Mouse (Mus musculus) limb, embryonic 15.5 days (tissue): ENCODE measurements at regions not wholly inside any gene's neighbourhood (a gene's known extent, or its start where the extent isn't known, plus 50 kb on each side); places are given as distances from the start of the nearest gene placed in this dataset.

Source experiments
- ATAC-seq: fragments of 200-750 bp; cut with Nextera tagmentation; 2 replicates; pipeline ENCODE4 v1.8.0; 2017; ENCODE audit warnings: low read depth, moderate TSS enrichment; ENCODE audit not compliant: insufficient number of reproducible peaks, low FRiP score, low TSS enrichment
- H3K27ac ChIP-seq: fragments of 300-500 bp; sonication (generic); 2 replicates; pipeline ENCODE4 v1.5.1; 2015; ENCODE audit warnings: moderate library complexity, mild to moderate bottlenecking, inconsistent platforms
- H3K27me3 ChIP-seq: fragments of 300-500 bp; sonication (generic); 2 replicates; pipeline ENCODE4 v1.6.1; 2015; ENCODE audit warnings: inconsistent platforms
- H3K36me3 ChIP-seq: fragments of 300-500 bp; sonication (generic); 2 replicates; pipeline ENCODE4 v1.6.1; 2015; ENCODE audit warnings: inconsistent platforms
- H3K4me1 ChIP-seq: fragments of 300-500 bp; sonication (generic); 2 replicates; pipeline ENCODE4 v1.6.1; 2015; ENCODE audit warnings: inconsistent platforms
- H3K4me2 ChIP-seq: fragments of 300-500 bp; sonication (generic); 2 replicates; pipeline ENCODE4 v1.6.1; 2015; ENCODE audit warnings: mild to moderate bottlenecking, inconsistent platforms
- H3K4me3 ChIP-seq: fragments of 300-500 bp; sonication (generic); 2 replicates; pipeline ENCODE4 v1.5.1; 2015; ENCODE audit warnings: mild to moderate bottlenecking, inconsistent platforms
- H3K9ac ChIP-seq: fragments of 300-500 bp; sonication (generic); 2 replicates; pipeline ENCODE4 v1.6.1; 2015; ENCODE audit warnings: inconsistent platforms
- H3K9me3 ChIP-seq: fragments of 300-500 bp; sonication (generic); 2 replicates; pipeline ENCODE4 v1.6.1; 2016; ENCODE audit warnings: inconsistent platforms
- WGBS: fragments of 180-500 bp; shearing (Covaris S2); methylation state at CpG from one replicate; pipeline ENCODE4 v1.1.7; 2015; 5-methylcytosine and 5-hydroxymethylcytosine counted together

DNA sequence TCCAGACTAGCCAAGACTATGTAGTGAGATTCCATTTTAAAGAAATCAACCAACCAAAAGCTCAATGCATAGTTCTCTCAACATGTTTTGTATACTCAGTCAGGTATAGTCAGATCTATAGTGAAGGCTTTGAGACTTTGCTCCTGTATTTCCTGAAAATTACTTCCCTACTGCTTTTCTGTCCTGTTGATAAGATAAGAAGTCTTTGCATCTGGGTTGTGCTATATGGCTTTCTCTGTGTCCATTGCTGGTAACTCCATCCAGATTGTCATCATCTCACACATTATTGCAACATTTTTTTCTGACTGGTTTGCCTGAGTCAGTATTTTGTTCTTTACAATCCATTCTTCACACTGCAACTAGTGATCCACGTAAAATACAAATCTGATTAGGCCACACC lies 74.0 kb downstream of the Agtr2 start:
- H3K4me1 ChIP-seq = no peaks in the 10 kb centered on the region
- no peak overlapping the region for H3K4me3 ChIP-seq
- no peaks in the 10 kb centered on the region for H3K27me3 ChIP-seq
- WGBS = 72% methylated on average over 1 of the region's 1 CpGs
- H3K36me3 ChIP-seq = no peaks in the 10 kb centered on the region
- H3K9me3 ChIP-seq = no peaks in the 10 kb centered on the region
- no peak for ATAC-seq
- no peak overlapping the region for H3K4me2 ChIP-seq
- no peak overlapping the region for H3K27ac ChIP-seq
- no peak overlapping the region for H3K9ac ChIP-seq

DNA sequence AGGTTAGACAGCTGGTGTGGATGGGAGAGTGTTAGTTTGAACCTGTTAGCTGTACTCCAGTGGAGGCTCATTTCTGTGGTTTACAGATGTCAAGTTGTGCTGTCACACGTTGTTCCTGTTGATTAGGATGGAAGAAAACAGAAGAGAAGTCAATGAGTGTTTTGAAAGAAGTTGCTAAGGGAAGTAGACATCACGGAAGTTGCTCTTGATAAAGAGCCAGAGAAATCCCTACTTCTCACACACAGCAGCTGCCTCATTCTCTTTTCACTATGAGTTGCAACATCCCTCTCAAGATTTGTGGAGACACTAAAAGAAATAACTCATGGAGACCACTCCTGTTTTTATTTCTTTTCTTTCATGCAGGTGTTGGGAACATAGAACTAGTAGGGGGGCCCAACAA lies 82.3 kb downstream of the Agtr2 start:
- H3K36me3 ChIP-seq = no peaks in the 10 kb centered on the region
- no peaks in the 10 kb centered on the region for H3K4me1 ChIP-seq
- no peak overlapping the region for H3K9ac ChIP-seq
- H3K27me3 ChIP-seq = no peaks in the 10 kb centered on the region
- 60% methylated on average over 2 of the region's 2 CpGs for WGBS
- no peak for ATAC-seq
- H3K9me3 ChIP-seq = no peaks in the 10 kb centered on the region
- H3K4me2 ChIP-seq = no peak overlapping the region
- H3K27ac ChIP-seq = no peak overlapping the region
- H3K4me3 ChIP-seq = no peak overlapping the region

DNA sequence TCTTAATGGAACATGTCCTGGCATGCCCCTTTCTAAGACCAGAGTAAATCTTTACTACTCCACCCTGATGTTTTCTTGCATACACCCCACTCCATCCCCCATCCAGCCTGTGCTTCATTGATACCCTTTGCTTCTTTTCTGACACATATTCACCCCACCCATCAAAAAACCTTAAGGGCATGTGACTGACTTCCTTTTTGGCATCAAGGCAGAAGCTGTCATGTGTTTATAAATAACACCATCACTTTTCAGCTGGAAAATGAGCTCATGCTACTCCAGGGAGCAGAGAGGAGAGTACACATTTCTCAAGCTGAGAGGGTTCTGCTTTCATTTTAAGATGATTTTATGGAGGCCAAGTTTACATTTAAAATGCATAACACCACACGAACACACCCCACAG lies 83.2 kb downstream of the Agtr2 start:
- no peak overlapping the region for H3K9ac ChIP-seq
- no peak overlapping the region for H3K27ac ChIP-seq
- no peaks in the 10 kb centered on the region for H3K9me3 ChIP-seq
- H3K4me3 ChIP-seq = no peak overlapping the region
- no peak overlapping the region for H3K4me2 ChIP-seq
- no peaks in the 10 kb centered on the region for H3K4me1 ChIP-seq
- H3K27me3 ChIP-seq = no peaks in the 10 kb centered on the region
- ATAC-seq = peak; percentile 19; the same call in 1 of the 2 replicates
- 34% methylated on average over 1 of the region's 1 CpGs for WGBS
- H3K36me3 ChIP-seq = no peaks in the 10 kb centered on the region

GRCm38 (mm10) chrX:21567971-21568370 lies 83.6 kb downstream of the Agtr2 start:
- no peaks in the 10 kb centered on the region for H3K9me3 ChIP-seq
- 52% methylated on average over 1 of the region's 1 CpGs for WGBS
- H3K27me3 ChIP-seq = no peaks in the 10 kb centered on the region
- ATAC-seq = no peak
- no peak overlapping the region for H3K4me2 ChIP-seq
- no peak overlapping the region for H3K9ac ChIP-seq
- H3K36me3 ChIP-seq = no peaks in the 10 kb centered on the region
- no peak overlapping the region for H3K4me3 ChIP-seq
- H3K27ac ChIP-seq = no peak overlapping the region
- H3K4me1 ChIP-seq = no peaks in the 10 kb centered on the region

DNA sequence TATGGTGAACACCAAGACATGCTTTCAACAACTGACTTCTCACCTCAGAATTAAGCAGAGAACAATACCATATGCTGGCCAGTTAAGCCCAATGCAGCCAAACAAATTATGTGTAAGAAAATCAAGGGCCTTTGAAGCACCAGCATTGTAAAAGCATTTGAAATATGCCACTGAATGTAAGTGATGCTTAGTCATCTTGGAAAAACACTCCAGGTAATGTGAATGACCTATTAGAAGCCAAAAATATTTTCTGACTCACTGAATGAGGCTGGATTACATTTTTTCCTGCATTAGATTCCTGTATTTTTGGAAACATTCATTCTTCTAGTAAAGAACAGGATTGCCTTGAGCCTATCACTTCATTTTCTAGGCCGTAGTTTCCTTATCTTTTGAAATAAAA lies 95.6 kb downstream of the Agtr2 start:
- Histone ChIP-seq H3K36me3 (no peaks in the 10 kb centered on the region), H3K4me3 (no peak overlapping the region), H3K4me2 (no peak overlapping the region), H3K27me3 (no peaks in the 10 kb centered on the region), H3K9me3 (no peaks in the 10 kb centered on the region), H3K9ac (no peak overlapping the region), H3K4me1 (no peaks in the 10 kb centered on the region), H3K27ac (no peak overlapping the region)
- no peak for ATAC-seq
- 68% methylated on average over 1 of the region's 1 CpGs for WGBS

- Histone ChIP-seq H3K4me1 (no peaks in the 10 kb centered on the region), H3K4me2 (no peak overlapping the region), H3K27me3 (no peaks in the 10 kb centered on the region), H3K4me3 (no peak overlapping the region), H3K36me3 (no peaks in the 10 kb centered on the region), H3K9ac (no peak overlapping the region), H3K9me3 (no peaks in the 10 kb centered on the region), H3K27ac (no peak overlapping the region)
- WGBS = 58% methylated on average over 1 of the region's 1 CpGs
- ATAC-seq = no peak
Measured at GRCm38 (mm10) chrX:21586030-21586429, 101.7 kb downstream of the Agtr2 start.

DNA sequence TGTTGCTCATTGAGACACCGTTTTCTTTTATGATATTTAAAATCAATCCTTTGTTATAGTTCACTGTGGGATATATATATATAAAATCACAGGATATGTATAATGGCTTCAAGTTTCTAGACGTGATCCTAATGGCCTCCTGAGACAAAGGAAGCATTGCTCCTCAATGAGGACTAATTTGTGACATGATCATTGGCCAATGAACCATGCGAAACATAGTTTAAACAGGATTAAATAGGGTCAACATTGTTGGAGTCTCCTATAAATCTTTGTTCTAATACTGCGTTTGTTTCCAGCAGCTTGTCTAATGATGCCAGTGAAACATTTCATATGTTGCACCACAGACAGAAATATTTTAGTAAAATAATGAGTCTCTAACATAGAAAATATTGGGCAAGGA lies 105.5 kb downstream of the Agtr2 start:
- no peak for ATAC-seq
- no peaks in the 10 kb centered on the region for H3K36me3 ChIP-seq
- H3K9me3 ChIP-seq = no peaks in the 10 kb centered on the region
- H3K9ac ChIP-seq = no peak overlapping the region
- H3K4me3 ChIP-seq = no peak overlapping the region
- H3K4me2 ChIP-seq = no peak overlapping the region
- WGBS = 57% methylated on average over 4 of the region's 4 CpGs
- no peaks in the 10 kb centered on the region for H3K4me1 ChIP-seq
- no peaks in the 10 kb centered on the region for H3K27me3 ChIP-seq
- H3K27ac ChIP-seq = no peak overlapping the region
